Mouse (Mus musculus) heart, embryonic 14.5 days (tissue): ENCODE measurements around the gene Mms22l. TPM values are rescaled to one million over a fixed set of nuclear protein-coding genes. Genes with fewer than 3 reads are reported as not detected.

ENCODE experiments used
- ATAC-seq: fragments of 200-750 bp; cut with Nextera tagmentation; 2 replicates; pipeline ENCODE4 v1.8.0; 2017; ENCODE audit warnings: low read depth, moderate TSS enrichment; ENCODE audit not compliant: insufficient number of reproducible peaks, insufficient read depth, low FRiP score
- H3K27ac ChIP-seq, 2 experiments: fragments of 200-500 bp in 1 of 2; fragments of 300-500 bp in 1 of 2; sonication (generic) in 1 of 2; replicated peaks in 1 of 2; 2 replicates each; pipeline ENCODE4 v1.5.1; 2012 to 2014; ENCODE audit warnings: low read depth in 2 of 2, low read length in 2 of 2, control low read depth in 1 of 2, mild to moderate bottlenecking in 1 of 2, mixed read lengths in 1 of 2; ENCODE audit not compliant: control insufficient read depth in 1 of 2, insufficient read depth in 1 of 2
- H3K27me3 ChIP-seq: fragments of 300-500 bp; sonication (generic); 2 replicates; pipeline ENCODE4 v1.6.1; 2014; ENCODE audit warnings: mild to moderate bottlenecking, low read length, control low read depth; ENCODE audit not compliant: control insufficient read depth, insufficient read depth
- H3K36me3 ChIP-seq: fragments of 300-500 bp; sonication (generic); 2 replicates; pipeline ENCODE4 v1.6.1; 2014; ENCODE audit warnings: mild to moderate bottlenecking, control low read depth, low read length, mixed read lengths; ENCODE audit not compliant: control insufficient read depth, insufficient read depth
- H3K4me1 ChIP-seq, 2 experiments: fragments of 200-500 bp in 1 of 2; fragments of 300-500 bp in 1 of 2; sonication (generic) in 1 of 2; 2 replicates each; pipeline ENCODE4 v1.6.1; 2012 to 2014; ENCODE audit warnings: low read length in 2 of 2, control low read depth in 1 of 2, mixed read lengths in 1 of 2; ENCODE audit not compliant: control insufficient read depth in 2 of 2, insufficient read depth in 2 of 2
- H3K4me2 ChIP-seq: fragments of 300-500 bp; sonication (generic); 2 replicates; pipeline ENCODE4 v1.6.1; 2014; ENCODE audit warnings: mild to moderate bottlenecking, low read length
- H3K4me3 ChIP-seq, 2 experiments: fragments of 200-500 bp in 1 of 2; fragments of 300-500 bp in 1 of 2; sonication (generic) in 1 of 2; 2 replicates each; pipeline ENCODE4 v1.5.1; 2012 to 2014; ENCODE audit warnings: low read length in 2 of 2, mild to moderate bottlenecking in 2 of 2, control low read depth in 1 of 2, low read depth in 1 of 2, moderate library complexity in 1 of 2; ENCODE audit not compliant: control insufficient read depth in 1 of 2, insufficient read depth in 1 of 2
- H3K9ac ChIP-seq: fragments of 300-500 bp; sonication (generic); 2 replicates; pipeline ENCODE4 v1.6.1; 2014; ENCODE audit warnings: mild to moderate bottlenecking, low read length
- H3K9me3 ChIP-seq: fragments of 300-500 bp; sonication (generic); 2 replicates; pipeline ENCODE4 v1.6.1; 2016; ENCODE audit warnings: low read length, control low read depth; ENCODE audit not compliant: control insufficient read depth
- WGBS: fragments of 180-500 bp; shearing (Covaris S2); extraction: QIAGEN DNeasy Blood & Tissue Kit; methylation state at CpG from one replicate; pipeline ENCODE4 v1.1.7; 2014; 5-methylcytosine and 5-hydroxymethylcytosine counted together
- polyA plus RNA-seq: library from polyadenylated mRNA; unstranded; fragments of >200 nt; fragmentation: Nextera tagmentation; extraction: Ambion mirVana; gene quantifications from 2 replicates; pipeline ENCODE4 v1.2.1, GENCODE M21; 2014

Gene Mms22l
- polyA plus RNA-seq, 1 experiment from 2014 or later, result 22.1 TPM

DNA sequence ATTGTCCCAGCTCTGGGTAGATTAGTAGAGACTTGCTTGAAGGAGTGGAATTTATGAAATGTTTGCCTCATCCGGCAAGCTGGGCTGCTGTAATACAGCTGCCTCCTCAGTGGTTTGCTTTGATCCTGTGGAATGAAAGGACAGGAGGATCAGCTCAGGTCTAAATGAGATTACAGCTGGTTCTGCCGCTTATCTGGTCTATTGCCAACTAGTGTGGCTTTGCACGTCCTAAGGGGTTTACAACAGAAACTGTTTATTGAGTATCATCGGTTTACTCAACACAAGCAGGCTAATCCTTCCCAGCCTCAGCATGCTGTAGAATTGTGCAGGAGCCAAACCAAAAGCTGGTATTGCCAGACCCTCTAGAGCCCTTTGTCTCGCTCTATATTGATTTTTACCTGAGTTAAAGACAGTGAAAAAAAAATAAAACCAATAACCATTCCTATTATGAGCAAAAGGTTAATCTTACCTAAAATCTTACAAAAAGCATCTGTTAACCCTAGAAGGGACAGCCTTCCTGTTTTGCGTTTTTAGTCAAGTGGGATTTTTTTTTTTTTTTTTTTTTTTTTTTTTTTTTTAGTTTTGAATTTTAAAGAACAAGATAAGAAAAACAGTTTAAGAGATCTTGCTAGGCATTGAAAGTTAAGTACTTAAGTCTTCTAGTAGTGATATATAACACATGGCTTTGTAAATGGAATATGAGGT lies 60.0 kb downstream of the Mms22l start:
- Histone ChIP-seq H3K9ac (no peak overlapping the region), H3K27ac (no peak overlapping the region), H3K4me2 (peak overlapping the region; percentile 16; the same call in 1 of the 2 replicates), H3K4me1 (peaks cover 0 to 4% of the 10 kb centered on the region in 2 experiments; a peak in 1 of 4 replicates), H3K9me3 (no peaks in the 10 kb centered on the region), H3K4me3 (no peak overlapping the region), H3K36me3 (no peaks in the 10 kb centered on the region), H3K27me3 (no peaks in the 10 kb centered on the region)
- WGBS, result 38% methylated on average over 6 of the region's 6 CpGs
- no peak for ATAC-seq

DNA sequence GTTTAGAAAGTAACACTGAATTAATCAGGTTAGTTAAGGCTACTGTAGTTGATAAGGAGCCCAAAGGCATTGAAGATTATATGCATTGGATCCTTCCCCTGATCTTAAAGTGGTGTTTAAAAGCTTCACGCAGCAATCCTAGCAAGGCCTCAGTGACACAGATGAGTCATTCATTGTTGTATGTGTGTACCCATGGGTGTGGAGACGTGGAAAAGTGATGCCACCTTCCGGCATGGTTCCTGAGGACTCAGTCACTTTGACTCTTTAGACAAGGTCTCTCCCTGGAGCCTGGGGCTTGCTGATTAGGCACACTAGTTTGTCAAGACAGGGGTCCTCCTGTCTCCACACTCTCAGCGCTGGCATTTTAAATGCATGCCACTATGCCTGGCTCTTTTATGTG lies 60.9 kb downstream of the Mms22l start:
- Histone ChIP-seq H3K9ac (no peak overlapping the region), H3K4me1 (peaks cover 0 to 4% of the 10 kb centered on the region in 2 experiments; a peak in 1 of 4 replicates), H3K4me2 (no peak overlapping the region), H3K36me3 (no peaks in the 10 kb centered on the region), H3K4me3 (no peak overlapping the region), H3K9me3 (no peaks in the 10 kb centered on the region), H3K27me3 (no peaks in the 10 kb centered on the region), H3K27ac (no peak overlapping the region)
- ATAC-seq, result no peak
- WGBS, result 46% methylated on average over 4 of the region's 4 CpGs

DNA sequence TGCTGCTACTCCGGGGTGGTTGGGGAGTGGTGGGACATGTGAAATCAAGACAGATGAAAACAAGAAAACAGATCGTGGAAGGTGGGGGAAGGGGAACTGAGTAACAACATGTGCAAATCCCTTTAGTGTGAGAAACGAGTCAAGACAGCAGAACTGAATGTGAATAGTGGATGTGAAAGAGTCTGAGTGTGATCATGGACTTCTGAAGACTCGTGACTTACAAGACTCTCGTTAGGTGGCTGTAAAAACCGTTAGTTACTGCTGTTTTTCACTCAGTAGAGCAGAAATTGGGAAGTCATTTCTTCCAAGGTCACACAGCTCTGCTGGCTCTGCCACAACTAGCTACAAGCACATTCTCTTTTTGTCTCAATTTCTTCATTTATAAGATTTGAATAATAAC lies 71.8 kb downstream of the Mms22l start:
- Histone ChIP-seq H3K27ac (no peak overlapping the region), H3K9me3 (no peaks in the 10 kb centered on the region), H3K36me3 (no peaks in the 10 kb centered on the region), H3K27me3 (no peaks in the 10 kb centered on the region), H3K9ac (no peak overlapping the region), H3K4me1 (no peaks in the 10 kb centered on the region), H3K4me3 (no peak overlapping the region), H3K4me2 (no peak overlapping the region)
- 69% methylated on average over 6 of the region's 6 CpGs for WGBS
- ATAC-seq, result no peak

DNA sequence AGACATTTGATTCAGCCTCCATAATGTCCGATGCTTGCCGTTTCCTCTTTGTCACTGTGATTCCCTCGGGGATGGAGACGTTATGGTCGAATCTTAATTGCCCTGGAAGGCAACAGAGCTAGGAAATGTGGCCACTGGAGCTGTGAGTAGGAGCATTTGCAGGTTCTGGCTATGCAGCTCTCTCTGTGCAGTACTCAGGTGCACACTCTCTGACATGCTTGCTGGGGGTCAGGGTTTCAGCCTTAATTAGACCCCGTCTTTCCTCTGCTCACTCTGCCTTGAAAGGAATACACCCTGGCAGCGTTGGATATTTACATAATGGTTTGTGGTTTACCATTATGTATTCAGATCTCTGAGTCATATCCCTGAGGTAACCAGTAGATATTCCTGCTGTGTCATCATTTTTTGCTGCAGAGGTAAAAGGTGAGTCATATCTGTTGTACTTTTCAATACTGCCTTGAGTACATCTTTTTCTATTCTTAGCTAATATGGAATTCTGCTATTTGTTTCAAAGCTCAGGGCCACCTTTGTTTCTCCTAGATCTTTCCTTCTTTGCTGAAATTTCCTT lies 72.8 kb downstream of the Mms22l start:
- no peak for ATAC-seq
- H3K4me1 ChIP-seq, result no peaks in the 10 kb centered on the region
- no peaks in the 10 kb centered on the region for H3K9me3 ChIP-seq
- H3K4me3 ChIP-seq, result no peak overlapping the region
- no peaks in the 10 kb centered on the region for H3K27me3 ChIP-seq
- WGBS, result 91% methylated on average over 7 of the region's 7 CpGs
- no peak overlapping the region for H3K27ac ChIP-seq
- H3K36me3 ChIP-seq, result no peaks in the 10 kb centered on the region
- H3K9ac ChIP-seq, result no peak overlapping the region
- H3K4me2 ChIP-seq, result no peak overlapping the region

DNA sequence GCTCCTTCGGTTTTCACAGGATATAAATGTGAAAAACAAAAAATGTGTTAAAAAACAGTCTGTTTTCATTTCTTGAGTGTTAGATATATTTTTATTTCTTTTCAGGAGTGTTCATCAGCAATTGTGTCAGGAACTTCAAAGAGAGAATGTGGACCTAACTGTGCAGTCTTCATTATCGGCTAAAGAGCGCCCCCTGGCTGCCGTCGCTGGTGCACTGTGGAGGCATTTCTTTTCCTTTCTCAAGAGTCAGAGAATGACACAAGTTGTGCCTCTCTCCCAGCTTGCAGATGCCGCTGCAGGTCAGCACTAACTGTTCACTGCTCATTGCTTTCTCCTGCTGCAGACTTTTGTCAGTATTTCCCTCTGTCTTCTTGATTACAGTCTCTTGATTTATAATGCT lies 78.0 kb downstream of the Mms22l start:
- no peaks in the 10 kb centered on the region for H3K9me3 ChIP-seq
- WGBS, result 18% methylated on average over 6 of the region's 6 CpGs
- H3K4me2 ChIP-seq, result no peak overlapping the region
- H3K36me3 ChIP-seq, result peaks cover 10% of the 10 kb centered on the region
- H3K9ac ChIP-seq, result no peak overlapping the region
- no peak overlapping the region for H3K4me3 ChIP-seq
- ATAC-seq, result no peak; the same call in 1 of the 2 replicates
- no peaks in the 10 kb centered on the region for H3K27me3 ChIP-seq
- no peak overlapping the region for H3K27ac ChIP-seq
- no peaks in the 10 kb centered on the region for H3K4me1 ChIP-seq

DNA sequence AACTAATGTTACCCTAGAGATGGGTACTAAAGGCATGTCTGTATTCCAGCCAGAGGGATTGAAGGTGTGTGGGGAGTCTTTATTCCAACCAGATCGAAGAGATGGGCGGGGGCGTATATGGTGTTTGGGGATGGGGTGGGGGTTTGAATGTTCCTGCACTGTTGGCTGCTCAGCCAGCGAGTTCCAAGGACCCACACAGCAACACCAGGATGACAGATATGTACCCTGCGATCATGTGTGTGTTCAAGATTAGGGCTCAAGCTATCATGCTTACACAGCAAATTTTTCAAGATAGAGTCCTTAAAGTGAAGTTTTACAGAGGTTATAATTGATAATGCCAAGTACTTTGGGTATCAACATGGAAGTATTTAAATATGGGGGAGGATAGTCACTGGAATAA lies 81.3 kb downstream of the Mms22l start:
- no peaks in the 10 kb centered on the region for H3K9me3 ChIP-seq
- no peak overlapping the region for H3K4me3 ChIP-seq
- ATAC-seq, result no peak
- no peaks in the 10 kb centered on the region for H3K27me3 ChIP-seq
- H3K4me2 ChIP-seq, result no peak overlapping the region
- H3K27ac ChIP-seq, result no peak overlapping the region
- no peak overlapping the region for H3K9ac ChIP-seq
- no peaks in the 10 kb centered on the region for H3K4me1 ChIP-seq
- H3K36me3 ChIP-seq, result peaks cover 17% of the 10 kb centered on the region
- WGBS, result 92% methylated on average over 5 of the region's 5 CpGs

DNA sequence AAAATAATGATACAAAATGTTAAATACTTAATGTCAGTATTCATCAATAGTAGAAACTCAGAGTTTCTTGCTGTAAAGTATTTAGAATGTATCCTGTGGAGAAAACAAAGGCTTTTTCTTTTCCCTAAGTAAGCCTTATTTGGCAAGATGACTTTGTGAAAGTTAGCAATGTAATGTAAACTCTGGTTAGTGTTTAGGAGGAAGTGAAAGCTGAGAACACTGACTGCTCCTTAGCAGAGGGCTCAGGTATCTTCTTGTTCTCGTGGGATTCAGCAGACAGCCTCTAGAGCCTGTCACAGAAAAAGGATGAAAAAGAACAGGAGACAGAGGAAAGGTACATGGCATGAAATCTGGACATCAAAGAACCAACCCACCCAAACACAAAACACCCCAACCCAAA lies 86.0 kb downstream of the Mms22l start:
- Histone ChIP-seq H3K27me3 (no peaks in the 10 kb centered on the region), H3K4me1 (no peaks in the 10 kb centered on the region), H3K9ac (no peak overlapping the region), H3K4me3 (no peak overlapping the region), H3K27ac (no peak overlapping the region), H3K4me2 (no peak overlapping the region), H3K9me3 (no peaks in the 10 kb centered on the region), H3K36me3 (peaks cover 16% of the 10 kb centered on the region; the same call in 1 of the 2 replicates)
- WGBS, result 31% methylated on average over 1 of the region's 1 CpGs
- no peak for ATAC-seq

DNA sequence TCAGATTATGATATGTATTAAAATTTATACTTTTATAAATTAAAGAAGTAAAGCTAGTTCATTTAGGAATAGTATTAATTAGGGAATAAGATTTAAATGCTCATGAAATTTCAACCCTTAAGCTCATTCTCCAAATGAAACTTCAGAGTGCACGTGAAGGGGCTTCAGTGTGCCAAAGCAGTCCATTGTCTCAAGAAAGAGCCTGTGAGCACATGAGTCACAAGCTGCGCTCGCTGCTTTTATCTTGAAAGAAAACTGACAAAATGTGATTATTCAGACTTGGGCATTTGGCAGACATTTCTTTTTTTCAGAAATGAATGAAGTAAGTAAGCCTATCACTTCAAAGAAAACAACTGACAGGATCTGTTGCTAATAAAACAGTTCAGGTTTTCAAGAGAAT lies 87.7 kb downstream of the Mms22l start:
- H3K36me3 ChIP-seq, result peaks cover 26% of the 10 kb centered on the region
- H3K27ac ChIP-seq, result no peak overlapping the region
- no peak overlapping the region for H3K4me3 ChIP-seq
- H3K9me3 ChIP-seq, result no peaks in the 10 kb centered on the region
- WGBS, result 73% methylated on average over 3 of the region's 3 CpGs
- no peak overlapping the region for H3K9ac ChIP-seq
- no peaks in the 10 kb centered on the region for H3K27me3 ChIP-seq
- no peak overlapping the region for H3K4me2 ChIP-seq
- no peak for ATAC-seq
- no peaks in the 10 kb centered on the region for H3K4me1 ChIP-seq
